Mouse (Mus musculus) heart, adult 18-20 months (tissue): ENCODE data around the gene D13Ertd608e. TPM values are rescaled to one million over a fixed set of nuclear protein-coding genes. Genes with fewer than 3 reads are reported as not detected.

Source experiments
- total RNA-seq, 2 experiments: library from RNA; stranded (reverse); gene quantifications; 2 replicates each; pipeline ENCODE4 v1.2.3; 2021

The D13Ertd608e gene
- total RNA-seq, 2 experiments from 2014 or later = not detected

Other genes with a start within 250 kb of the D13Ertd608e start
- under 1 TPM in 1 of 2 experiments, not detected in 1; 0.44 TPM for gene Ccl28, start 212.2 kb upstream of the D13Ertd608e start, total RNA-seq
- 10 to 100 TPM; 36.7 to 38.5 TPM for gene Hmgcs1, start 145.6 kb upstream of the D13Ertd608e start, total RNA-seq
- 1 to 10 TPM in 1 of 2 experiments, under 1 TPM in 1; 0.98 to 1.4 TPM for gene Nim1k, start 80.1 kb upstream of the D13Ertd608e start, total RNA-seq
- 10 to 100 TPM; 19.6 to 19.8 TPM for gene Zfp131, start 45.1 kb upstream of the D13Ertd608e start, total RNA-seq
- gene AF067063, start 5.8 kb upstream of the D13Ertd608e start, total RNA-seq = not detected
- gene Tcstv1, start 58.8 kb downstream of the D13Ertd608e start, total RNA-seq = not detected
- gene Gm21761, start 93.3 kb downstream of the D13Ertd608e start, total RNA-seq = not detected
- gene B020031M17Rik, start 114.8 kb downstream of the D13Ertd608e start, total RNA-seq = not detected
- gene Gm36079, start 191.0 kb downstream of the D13Ertd608e start, total RNA-seq = not detected
- gene Gm21188, start 216.2 kb downstream of the D13Ertd608e start, total RNA-seq = under 1 TPM; 0.40 to 0.49 TPM